Mouse (Mus musculus): Measurements from ENCODE around the gene Vdr. TPM values are rescaled to one million over a fixed set of nuclear protein-coding genes. Genes with fewer than 3 reads are reported as not detected.

Gene Vdr
- polyA plus RNA-seq, 1 experiment from 2014 or later: 0.24 TPM

DNA sequence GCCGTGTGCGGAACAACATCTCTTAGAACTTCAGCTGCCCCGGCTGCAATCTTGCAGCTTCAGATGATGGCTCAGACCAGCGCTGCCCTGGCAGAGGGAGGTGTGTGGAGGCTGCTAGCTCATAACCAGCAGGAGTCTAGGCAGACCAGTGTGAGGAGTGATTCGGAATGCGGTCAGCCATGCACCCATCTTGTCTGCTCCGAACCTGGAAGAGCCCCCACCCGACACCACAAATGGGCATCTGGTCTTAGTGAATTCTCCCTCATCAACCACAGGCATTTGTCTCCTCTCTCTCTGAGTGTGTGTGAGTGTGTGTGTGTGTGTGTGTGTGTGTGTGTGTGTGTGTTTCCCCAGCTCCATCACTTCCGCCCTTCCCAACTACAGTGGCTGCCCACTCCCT, 90.5 kb downstream of the Vdr start:
- Histone ChIP-seq H3K36me3 (peaks cover 10% of the 10 kb centered on the region; the same call in 1 of the 2 replicates), H3K27ac (no peak overlapping the region), H3K9ac (replicated peaks) (no peak overlapping the region), H3K27me3 (no peaks in the 10 kb centered on the region), H3K9me3 (no peaks in the 10 kb centered on the region), H3K4me1 (replicated peaks) (peaks cover 52% of the 10 kb centered on the region), H3K4me3 (replicated peaks) (no peak overlapping the region), H3K4me2 (no peak overlapping the region)
- 83% methylated on average over 9 of the region's 9 CpGs for WGBS
- no peak for ATAC-seq (ENCODE audit: insufficient number of reproducible peaks, insufficient read depth, low FRiP score, low TSS enrichment, low read depth)

GRCm38 (mm10) chr15:97816199-97816994, 94.0 kb downstream of the Vdr start:
- H3K4me2 ChIP-seq: no peak overlapping the region
- ATAC-seq (ENCODE audit: insufficient number of reproducible peaks, insufficient read depth, low FRiP score, low TSS enrichment, low read depth): no peak
- no peak overlapping the region for H3K9ac ChIP-seq (replicated peaks)
- no peaks in the 10 kb centered on the region for H3K9me3 ChIP-seq
- H3K27ac ChIP-seq: no peak overlapping the region
- no peak overlapping the region for H3K4me3 ChIP-seq (replicated peaks)
- no peaks in the 10 kb centered on the region for H3K27me3 ChIP-seq
- peaks cover 4% of the 10 kb centered on the region for H3K36me3 ChIP-seq
- 90% methylated on average over 14 of the region's 17 CpGs for WGBS
- peaks cover 48% of the 10 kb centered on the region for H3K4me1 ChIP-seq (replicated peaks)

GRCm38 (mm10) chr15:97815254-97815653, 95.2 kb downstream of the Vdr start:
- no peak overlapping the region for H3K27ac ChIP-seq
- H3K36me3 ChIP-seq: peaks cover 12% of the 10 kb centered on the region
- H3K4me1 ChIP-seq (replicated peaks): peaks cover 38% of the 10 kb centered on the region
- H3K4me2 ChIP-seq: no peak overlapping the region
- no peaks in the 10 kb centered on the region for H3K27me3 ChIP-seq
- 92% methylated on average over 4 of the region's 4 CpGs for WGBS
- no peak overlapping the region for H3K4me3 ChIP-seq (replicated peaks)
- ATAC-seq (ENCODE audit: insufficient number of reproducible peaks, insufficient read depth, low FRiP score, low TSS enrichment, low read depth): no peak
- no peak overlapping the region for H3K9ac ChIP-seq (replicated peaks)
- H3K9me3 ChIP-seq: no peaks in the 10 kb centered on the region

GRCm38 (mm10) chr15:97814703-97815102, 95.7 kb downstream of the Vdr start:
- Histone ChIP-seq H3K9me3 (no peaks in the 10 kb centered on the region), H3K4me2 (no peak overlapping the region), H3K36me3 (peaks cover 17% of the 10 kb centered on the region), H3K9ac (replicated peaks) (no peak overlapping the region; the same call in 1 of the 2 replicates), H3K27ac (0 out of 2 replicates have a peak overlapping the region, but pooled peaks have one; percentile 53), H3K4me3 (replicated peaks) (no peak overlapping the region), H3K4me1 (replicated peaks) (peaks cover 33% of the 10 kb centered on the region), H3K27me3 (no peaks in the 10 kb centered on the region)
- WGBS: 55% methylated on average over 5 of the region's 5 CpGs
- ATAC-seq (ENCODE audit: insufficient number of reproducible peaks, insufficient read depth, low FRiP score, low TSS enrichment, low read depth): no peak

DNA sequence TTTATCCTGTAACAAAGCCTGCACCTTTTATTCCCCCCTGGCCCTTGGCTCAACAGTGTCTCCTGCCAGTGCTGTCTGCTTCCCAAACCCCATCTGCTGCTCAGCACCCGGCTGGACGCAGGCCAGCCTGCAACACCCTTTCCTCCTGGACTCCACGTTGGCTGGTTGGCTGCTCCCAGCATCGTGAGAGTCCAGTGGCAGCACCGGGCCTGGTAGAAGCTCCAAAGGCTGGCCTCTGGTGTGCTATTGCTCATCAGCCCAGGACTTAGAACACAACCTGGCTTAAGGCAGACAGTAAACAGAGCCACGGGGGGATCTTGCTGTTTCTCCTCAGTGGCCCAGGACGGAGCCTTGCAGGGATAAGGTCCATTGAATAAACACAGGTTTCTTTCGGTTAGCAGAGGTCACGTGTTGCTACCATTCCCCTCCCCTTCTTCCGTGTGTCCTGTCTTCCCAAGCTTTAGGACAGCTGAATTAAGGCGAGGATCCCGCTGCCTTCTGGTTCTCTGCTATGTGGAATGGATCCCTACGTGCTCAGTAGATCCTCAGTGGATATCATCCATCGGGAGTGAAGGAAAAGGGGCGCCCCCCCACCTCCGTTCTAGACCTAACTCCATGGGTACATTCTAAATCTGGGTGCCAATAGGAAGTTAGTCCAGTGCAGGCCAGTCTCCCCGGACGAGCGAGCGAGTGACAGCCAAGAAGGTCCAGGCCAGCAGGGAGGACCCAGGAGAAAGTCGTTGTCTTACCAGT, 96.8 kb downstream of the Vdr start:
- H3K9me3 ChIP-seq: no peaks in the 10 kb centered on the region
- 0 out of 2 replicates have a peak overlapping the region, but pooled peaks have one; percentile 35 for H3K27ac ChIP-seq
- ATAC-seq (ENCODE audit: insufficient number of reproducible peaks, insufficient read depth, low FRiP score, low TSS enrichment, low read depth): no peak
- WGBS: 62% methylated on average over 21 of the region's 21 CpGs
- H3K4me2 ChIP-seq: no peak overlapping the region
- H3K36me3 ChIP-seq: peaks cover 28% of the 10 kb centered on the region
- peaks cover 32% of the 10 kb centered on the region for H3K4me1 ChIP-seq (replicated peaks)
- H3K4me3 ChIP-seq (replicated peaks): no peak overlapping the region
- H3K27me3 ChIP-seq: no peaks in the 10 kb centered on the region
- H3K9ac ChIP-seq (replicated peaks): no peak overlapping the region; the same call in 1 of the 2 replicates

DNA sequence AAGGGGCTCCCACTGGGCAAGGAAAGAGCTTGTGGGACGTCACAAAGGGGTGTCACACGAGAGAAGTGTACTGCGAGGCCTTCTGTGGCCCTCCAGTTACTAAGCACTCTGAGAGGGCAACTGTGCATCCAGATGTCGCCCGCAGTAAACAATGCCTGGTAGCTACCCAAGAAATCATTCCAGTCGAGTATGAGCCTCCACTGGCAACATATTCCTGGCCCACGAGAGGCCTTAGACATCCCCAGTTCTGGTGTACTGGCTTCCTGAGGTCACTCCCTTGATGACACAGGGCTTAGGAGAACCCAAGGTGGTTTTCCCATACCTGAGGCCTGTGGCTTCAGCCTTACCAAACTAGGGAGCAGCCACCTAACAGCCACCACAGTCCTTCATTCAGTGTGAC, 97.6 kb downstream of the Vdr start:
- WGBS: 76% methylated on average over 7 of the region's 7 CpGs
- peaks cover 32% of the 10 kb centered on the region for H3K4me1 ChIP-seq (replicated peaks)
- no peak overlapping the region for H3K9ac ChIP-seq (replicated peaks)
- no peak for ATAC-seq (ENCODE audit: insufficient number of reproducible peaks, insufficient read depth, low FRiP score, low TSS enrichment, low read depth)
- H3K4me2 ChIP-seq: no peak overlapping the region
- H3K4me3 ChIP-seq (replicated peaks): no peak overlapping the region
- H3K27me3 ChIP-seq: no peaks in the 10 kb centered on the region
- peaks cover 36% of the 10 kb centered on the region for H3K36me3 ChIP-seq
- H3K9me3 ChIP-seq: no peaks in the 10 kb centered on the region
- no peak overlapping the region for H3K27ac ChIP-seq

DNA sequence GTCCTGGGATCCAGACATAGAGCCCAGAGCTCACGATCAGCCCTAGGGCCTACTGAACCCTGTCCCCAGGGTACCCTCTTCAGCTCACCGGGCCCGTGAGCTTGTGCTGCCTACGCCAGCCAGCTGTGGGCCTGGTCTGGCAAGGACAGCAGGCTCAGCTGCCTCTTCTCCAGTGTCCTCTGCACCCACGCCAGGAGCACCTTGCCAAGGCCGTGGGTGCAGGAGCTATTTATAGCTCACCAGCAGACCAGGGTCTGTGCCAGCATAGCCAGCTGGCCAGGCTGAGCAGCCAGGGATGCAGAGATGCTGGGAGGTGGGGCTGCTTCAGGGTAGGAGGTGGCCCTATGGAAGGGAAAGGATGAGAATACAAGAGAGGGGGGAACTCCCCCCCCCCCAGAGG, 98.3 kb downstream of the Vdr start:
- H3K27me3 ChIP-seq: no peaks in the 10 kb centered on the region
- H3K27ac ChIP-seq: no peak overlapping the region
- peaks cover 32% of the 10 kb centered on the region for H3K4me1 ChIP-seq (replicated peaks)
- WGBS: 86% methylated on average over 6 of the region's 6 CpGs
- no peaks in the 10 kb centered on the region for H3K9me3 ChIP-seq
- no peak overlapping the region for H3K4me3 ChIP-seq (replicated peaks)
- ATAC-seq (ENCODE audit: insufficient number of reproducible peaks, insufficient read depth, low FRiP score, low TSS enrichment, low read depth): no peak
- H3K36me3 ChIP-seq: peaks cover 43% of the 10 kb centered on the region
- H3K4me2 ChIP-seq: no peak overlapping the region
- no peak overlapping the region for H3K9ac ChIP-seq (replicated peaks)

- Histone ChIP-seq H3K4me2 (no peak overlapping the region), H3K27ac (no peak overlapping the region), H3K9ac (replicated peaks) (no peak overlapping the region), H3K4me3 (replicated peaks) (no peak overlapping the region), H3K27me3 (no peaks in the 10 kb centered on the region), H3K4me1 (replicated peaks) (peaks cover 32% of the 10 kb centered on the region), H3K36me3 (peaks cover 51% of the 10 kb centered on the region), H3K9me3 (no peaks in the 10 kb centered on the region)
- whole genome bisulfite sequencing: 87% methylated on average over 9 of the region's 9 CpGs
- ATAC-seq (ENCODE audit: insufficient number of reproducible peaks, insufficient read depth, low FRiP score, low TSS enrichment, low read depth): no peak
These were observed 99.1 kb downstream of the Vdr start for GRCm38 (mm10) chr15:97811307-97811706.

DNA sequence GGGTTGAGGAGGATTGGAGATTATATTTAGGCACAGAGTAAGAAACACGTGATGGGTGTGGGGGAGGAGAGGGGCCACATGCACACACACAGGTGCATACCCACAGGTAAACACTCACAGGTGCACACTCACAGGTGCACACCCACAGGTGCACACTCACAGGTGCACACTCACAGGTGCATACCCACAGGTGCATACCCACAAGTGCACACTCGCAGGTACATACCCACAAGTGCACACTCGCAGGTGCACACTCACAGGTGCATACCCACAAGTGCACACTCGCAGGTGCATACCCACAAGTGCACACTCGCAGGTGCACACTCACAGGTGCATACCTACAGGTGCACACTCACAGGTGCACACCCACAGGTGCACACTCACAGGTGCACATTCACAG, 100.0 kb downstream of the Vdr start:
- Histone ChIP-seq H3K4me2 (no peak overlapping the region), H3K4me3 (replicated peaks) (no peak overlapping the region), H3K27ac (no peak overlapping the region), H3K9me3 (no peaks in the 10 kb centered on the region), H3K9ac (replicated peaks) (no peak overlapping the region), H3K27me3 (no peaks in the 10 kb centered on the region), H3K4me1 (replicated peaks) (peaks cover 32% of the 10 kb centered on the region), H3K36me3 (peaks cover 55% of the 10 kb centered on the region)
- no peak for ATAC-seq (ENCODE audit: insufficient number of reproducible peaks, insufficient read depth, low FRiP score, low TSS enrichment, low read depth)
- 91% methylated on average over 5 of the region's 5 CpGs for WGBS

- no peak overlapping the region for H3K4me3 ChIP-seq (replicated peaks)
- 88% methylated on average over 5 of the region's 5 CpGs for WGBS
- H3K4me1 ChIP-seq (replicated peaks): peaks cover 28% of the 10 kb centered on the region
- H3K4me2 ChIP-seq: no peak overlapping the region
- no peaks in the 10 kb centered on the region for H3K9me3 ChIP-seq
- no peak overlapping the region for H3K27ac ChIP-seq
- no peaks in the 10 kb centered on the region for H3K27me3 ChIP-seq
- no peak overlapping the region for H3K9ac ChIP-seq (replicated peaks)
- H3K36me3 ChIP-seq: peaks cover 57% of the 10 kb centered on the region
- ATAC-seq (ENCODE audit: insufficient number of reproducible peaks, insufficient read depth, low FRiP score, low TSS enrichment, low read depth): no peak
These were observed 100.5 kb downstream of the Vdr start for GRCm38 (mm10) chr15:97809942-97810341.

DNA sequence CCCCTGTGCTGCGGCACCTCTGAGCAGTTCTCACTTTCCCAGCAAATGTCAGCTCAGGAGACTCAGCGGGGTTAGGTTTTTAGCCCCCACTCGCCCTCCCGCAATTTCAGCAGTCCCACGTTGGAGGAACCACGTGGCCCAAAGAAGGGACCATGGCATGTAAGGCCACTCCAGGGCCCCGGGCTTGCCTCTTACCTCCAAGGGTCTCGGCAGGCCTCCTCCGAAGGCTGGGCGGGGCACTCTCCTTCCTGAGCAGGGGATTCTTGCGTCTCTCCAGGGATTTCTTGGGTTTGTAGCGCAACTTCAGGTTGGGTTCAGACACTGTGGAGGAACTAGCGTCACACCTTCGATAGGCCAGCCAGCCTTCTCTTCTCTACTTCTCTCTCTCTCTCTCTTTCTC, 101.2 kb downstream of the Vdr start:
- Histone ChIP-seq H3K4me3 (replicated peaks) (no peak overlapping the region), H3K4me2 (no peak overlapping the region), H3K4me1 (replicated peaks) (peaks cover 22% of the 10 kb centered on the region), H3K36me3 (peaks cover 63% of the 10 kb centered on the region), H3K27me3 (no peaks in the 10 kb centered on the region), H3K9ac (replicated peaks) (no peak overlapping the region), H3K9me3 (no peaks in the 10 kb centered on the region), H3K27ac (no peak overlapping the region)
- 82% methylated on average over 14 of the region's 14 CpGs for WGBS
- ATAC-seq (ENCODE audit: insufficient number of reproducible peaks, insufficient read depth, low FRiP score, low TSS enrichment, low read depth): no peak

All from limb, embryonic 12.5 days (tissue).